Mouse (Mus musculus) lung, postnatal 0 days (tissue): ENCODE data around the gene Hcrtr1.

Experiments used
- CTCF ChIP-seq: IDR thresholded peaks from 2 replicates; pipeline ENCODE4 v1.5.1; 2016; ENCODE audit warnings: antibody characterized with exemption, mild to moderate bottlenecking
- EP300 ChIP-seq: IDR thresholded peaks from 2 replicates; pipeline ENCODE4 v1.6.1; 2016; ENCODE audit warnings: antibody characterized with exemption, mild to moderate bottlenecking, control low read depth

DNA sequence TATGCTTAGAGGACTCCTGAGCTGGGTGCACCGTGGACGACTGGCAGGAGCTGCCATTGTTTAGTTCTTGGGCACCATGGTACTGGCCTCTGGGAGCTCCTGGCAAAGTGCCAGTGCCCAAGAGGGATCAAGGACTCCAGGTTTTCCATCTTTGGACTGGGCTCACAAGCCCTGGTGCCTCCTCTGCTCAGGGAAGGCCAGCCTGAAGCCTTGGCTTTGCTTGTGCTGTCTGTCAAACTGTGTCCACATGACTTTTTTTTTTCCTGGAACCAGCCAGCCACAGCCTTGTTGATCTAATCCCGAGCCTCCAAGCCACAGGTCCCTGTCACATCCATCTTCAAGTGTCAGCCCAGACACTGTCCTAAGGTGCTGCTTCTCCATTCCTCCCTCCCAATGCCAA, 2.6 kb upstream of the Hcrtr1 start:
- TF ChIP-seq CTCF (no peak), EP300 (no peak)
